Mouse (Mus musculus) kidney, postnatal 36 days (tissue): ENCODE measurements around the gene Arfip1.

Experiments
- DNase-seq, 2 experiments: peaks; one replicate each; pipeline ENCODE4 v3.0.0; 2021 to 2022; ENCODE audit warnings: mixed read lengths in 2 of 2

Arfip1 gene

DNA sequence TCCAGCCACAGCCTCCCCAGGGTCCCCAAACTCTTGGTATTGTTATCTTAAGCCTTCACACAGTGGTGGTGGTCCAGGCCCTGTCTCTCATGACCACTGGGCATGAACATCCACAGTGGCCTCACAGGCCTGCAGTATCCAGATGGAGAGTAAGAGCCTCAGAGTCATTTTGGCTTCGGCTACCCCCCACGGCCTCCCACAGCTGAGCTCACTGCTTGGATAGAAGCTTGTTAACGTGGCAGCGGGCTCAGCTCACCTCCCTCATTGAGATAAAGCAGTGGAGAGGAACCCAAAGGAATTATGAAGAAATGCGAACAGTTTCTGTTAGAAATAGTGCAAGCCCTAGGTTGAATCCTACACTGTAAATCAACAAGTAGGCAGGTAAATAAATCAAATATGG lies 134.6 kb downstream of the Arfip1 start:
- DNase-seq: no peak
